Mouse (Mus musculus): ENCODE measurements around the gene Gm14288.
"Not testable (repeated sequence)": the region's sequence is repeated elsewhere in the genome, so short reads cannot be mapped to it uniquely, and the experiment has no call there.

Gm14288 gene

GRCm38 (mm10) chr2:175800993-175801392 lies at the start of gene Gm14288:
TSS of gene Gm14288 (minus strand) at chr2:175801093.
- DNase-seq (ENCODE audit: low read depth, low spot score), result not testable (repeated sequence)

GRCm38 (mm10) chr2:175741237-175741636 lies 59.7 kb downstream of the Gm14288 start, which contains the start of gene Gm2007:
TSS of gene Gm2007 (plus strand) at chr2:175741537.
- not testable (repeated sequence) for DNase-seq (ENCODE audit: low read depth, low spot score)
